Mouse (Mus musculus): ENCODE data around the gene Lrrc8d.

- TF ChIP-seq POLR2A (IDR thresholded peaks at IDR 0.05; ENCODE audit: low read depth, low read length): no peak
- TF ChIP-seq CTCF (conservative IDR thresholded peaks at IDR 0.05 in 1 of 2, IDR thresholded peaks at IDR 0.05 in 1 of 2; ENCODE audit: low read depth in 2 of 2, low read length in 2 of 2): no peak
- no peak for TF ChIP-seq MYC (IDR thresholded peaks at IDR 0.05; ENCODE audit: low read depth, low read length)
- no peak for TF ChIP-seq ZNF384 (IDR thresholded peaks at IDR 0.05; ENCODE audit: low read depth, low read length)
These were observed 36.6 kb downstream of the Lrrc8d start for GRCm38 (mm10) chr5:105736365-105736764.

Data from CH12.LX (cell line).